ENCODE assay signal across 8 mouse cellular contexts in genomic region chr7:105751491-105752433, GRCm38 (mm10). TPM values are rescaled to one million over a fixed set of nuclear protein-coding genes. Genes with fewer than 3 reads are reported as not detected.
DNase-seq lines count a peak whose midpoint lies in the region; ATAC-seq lines count a peak whose summit lies in the region.

Gene Tpp1 (minus strand): TSS chr7:105752235.

- peak; percentile 95 for ATAC-seq in common myeloid progenitor, adult 5-6 weeks (replicated peaks; ENCODE audit: low read depth, poor library complexity, severe bottlenecking)

- peaks cover 42% of the 10 kb centered on the region for H3K4me1 ChIP-seq in megakaryocyte, embryonic 14.5 days

- no peaks in the 10 kb centered on the region for H3K9me3 ChIP-seq in megakaryocyte, embryonic 14.5 days

- peak; percentile 95 for DNase-seq in ZHBTc4 (ENCODE audit: low read depth, low spot score)
- peak; percentile 87 to 88 for DNase-seq in gastrocnemius, adult 8-10 months (ENCODE audit: low spot score in 2 of 2)
- peak; percentile 96 for DNase-seq in hindlimb bud, embryonic 11.5 days (ENCODE audit: extremely low spot score, low read depth, low spot score)
- peak; percentile 83 to 95 for DNase-seq in left cerebral cortex, adult 8-10 months (ENCODE audit: low spot score in 2 of 2)
- DNase-seq in right cerebral cortex, postnatal 10 days (ENCODE audit: low spot score in 2 of 2): peak; percentile 96 to 97
- peak; percentile 79 for DNase-seq in urinary bladder, postnatal 25 days (ENCODE audit: low spot score)

- peak within 1 kb of the TSS; percentile 98 for H3K4me3 ChIP-seq in megakaryocyte, embryonic 14.5 days (replicated peaks)

- peaks cover 27% of the 10 kb centered on the region for H3K27me3 ChIP-seq in megakaryocyte, embryonic 14.5 days (replicated peaks)

- peaks cover 42% of the 10 kb centered on the region for H3K36me3 ChIP-seq in megakaryocyte, embryonic 14.5 days (replicated peaks; ENCODE audit: low read length)

RNA-seq across cellular contexts. Expression of gene Tpp1, which starts in this region (rescaled TPM):
- 18.3 and 25.7 TPM in 2 replicates for total RNA-seq in common myeloid progenitor, adult 5-6 weeks (2017)
- total RNA-seq in gastrocnemius, adult 8-10 months (2022): 10 to 100 TPM; 35.3 to 54.3 (median 47.8) TPM
- 10 to 100 TPM; 62.2 to 81.2 (median 67.1) TPM for total RNA-seq in left cerebral cortex, adult 8-10 months (2022)
- polyA plus RNA-seq in megakaryocyte, embryonic 14.5 days (2012; ENCODE audit: insufficient read depth, low replicate concordance): 37.7 and 43.0 TPM in 2 replicates

Comparison
In these comparisons a context has a peak if more than half of its experiments do, and no peak if none do; other contexts are left out.
1. Peak in every context shown above with its lines: DNase-seq, ATAC-seq and H3K4me3 ChIP-seq.